Mouse (Mus musculus): ENCODE data around the gene Arhgef40.

- TF ChIP-seq CTCF (IDR thresholded peaks at IDR 0.05 in 2 of 3, conservative IDR thresholded peaks at IDR 0.05 in 1 of 3; ENCODE audit: control insufficient read depth in 1 of 3, insufficient read depth in 1 of 3, low read depth in 2 of 3, low read length in 3 of 3, poor library complexity in 1 of 3, severe bottlenecking in 1 of 3) (no peak), POLR2A (IDR thresholded peaks at IDR 0.05; ENCODE audit: control insufficient read depth in 1 of 2, insufficient read depth in 1 of 2, low read depth in 1 of 2, low read length in 2 of 2, poor library complexity in 1 of 2) (no peak), ZNF384 (IDR thresholded peaks at IDR 0.05; ENCODE audit: low read depth, low read length) (no peak), HCFC1 (IDR thresholded peaks at IDR 0.05; ENCODE audit: low read depth, low read length) (no peak), USF1 (IDR thresholded peaks at IDR 0.05; ENCODE audit: low read depth, low read length) (no peak), EP300 (IDR thresholded peaks at IDR 0.05; ENCODE audit: low read depth in 1 of 2, low read length in 2 of 2) (no peak), JUND (IDR thresholded peaks at IDR 0.05; ENCODE audit: low read depth, low read length) (no peak), SMC3 (IDR thresholded peaks at IDR 0.05; ENCODE audit: low read depth, low read length) (no peak), USF2 (IDR thresholded peaks at IDR 0.05; ENCODE audit: borderline replicate concordance in 1 of 2, insufficient read depth in 1 of 2, low read depth in 1 of 2, low read length in 2 of 2) (no peak), NRF1 (IDR thresholded peaks at IDR 0.05; ENCODE audit: insufficient read depth, low read depth, low read length, poor library complexity, severe bottlenecking) (no peak), NELFE (IDR thresholded peaks at IDR 0.05; ENCODE audit: low read depth, low read length) (no peak), MYC (IDR thresholded peaks at IDR 0.05; ENCODE audit: low read depth, low read length) (no peak), ZKSCAN1 (IDR thresholded peaks at IDR 0.05; ENCODE audit: low read depth, low read length) (no peak), CHD2 (IDR thresholded peaks at IDR 0.05; ENCODE audit: low read length) (no peak)
These were observed 61.5 kb downstream of the Arhgef40 start for GRCm38 (mm10) chr14:52045966-52046565.

Data from MEL (cell line).